In the genomic region with DNA sequence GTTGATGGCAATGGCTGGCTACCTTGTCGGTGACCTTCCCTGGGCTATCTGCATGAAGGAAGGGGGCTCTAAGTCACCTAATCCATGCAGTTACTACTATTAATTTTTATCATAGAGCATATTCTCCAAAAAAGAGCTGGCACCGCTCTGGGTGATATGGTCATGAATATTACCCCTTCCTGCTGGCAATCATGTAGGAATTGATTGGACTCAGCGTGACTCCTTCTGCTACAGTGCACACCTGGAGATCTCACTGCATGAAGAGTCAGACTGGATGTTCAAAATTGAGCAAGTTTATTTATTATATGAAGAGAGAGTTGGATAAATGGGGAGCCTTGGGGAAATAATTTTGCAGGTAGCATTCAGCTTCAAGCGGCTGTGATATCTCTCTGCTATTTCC, we compare ENCODE assay signal across 12 mouse cellular contexts.
"Had no signal": no experiment of that assay in that cellular context is flagged by ENCODE, and none has a peak within 500 bp of the region (broad histone marks: within the 10 kb centered on the region; RNA-seq: fewer than 3 reads in every experiment).

No protein-coding gene starts in this region.

- DNase-seq: retina, postnatal 1 day; right cerebral cortex, adult 18-20 months; right cerebral cortex, postnatal 14 days; right cerebral cortex, postnatal 25 days; right cerebral cortex, postnatal 4 days; spleen, adult 18-20 months; thymus, adult 18-20 months; thymus, adult 2 months; thymus, postnatal 14 days; thymus, postnatal 25 days; thymus, postnatal 36 days; thymus, postnatal 4 days had no signal
